Mouse (Mus musculus): ENCODE results near the gene Psat1.

Gene Psat1

DNA sequence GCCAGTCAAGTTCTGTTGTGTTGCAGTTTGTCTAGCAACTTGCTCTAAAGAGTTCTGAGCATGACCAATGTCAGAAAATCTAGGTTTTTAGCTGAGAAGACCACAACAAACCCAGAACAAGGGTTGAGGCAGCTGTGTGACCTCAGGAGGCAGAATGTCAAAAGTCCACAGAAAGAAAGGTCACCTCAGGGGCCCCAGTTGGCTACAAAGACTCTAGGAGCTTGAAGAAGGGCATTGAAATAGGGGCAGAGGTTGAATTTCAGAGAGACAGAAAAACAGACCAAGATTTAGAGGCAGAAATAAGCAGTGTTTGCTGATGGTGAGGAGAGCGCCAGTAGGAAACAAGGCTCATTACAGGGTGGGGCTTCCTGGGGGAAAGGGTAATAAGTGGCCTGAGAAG is 81.0 kb downstream of the Psat1 start:
- DNase-seq (ENCODE audit: low spot score in 2 of 2): no peak

DNA sequence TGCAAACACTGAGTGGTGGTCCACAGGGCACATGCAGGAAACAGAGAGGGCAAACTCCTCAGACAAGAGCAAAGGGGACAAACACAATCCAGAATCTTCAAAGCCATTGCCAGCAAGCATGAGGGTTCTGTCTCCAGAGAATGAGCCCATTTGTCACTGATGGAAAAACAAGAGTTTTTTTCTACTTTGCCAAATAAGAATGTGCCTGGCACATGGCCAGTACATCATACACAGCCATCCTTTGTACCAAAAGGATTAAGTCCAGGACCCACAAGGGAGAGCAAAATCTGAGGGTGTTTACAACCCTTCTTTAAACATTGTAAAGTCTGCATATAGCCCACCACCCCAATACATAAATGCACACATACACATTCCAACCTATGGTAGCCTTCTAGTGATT is 81.7 kb downstream of the Psat1 start:
- DNase-seq (ENCODE audit: low spot score in 2 of 2): no peak

DNA sequence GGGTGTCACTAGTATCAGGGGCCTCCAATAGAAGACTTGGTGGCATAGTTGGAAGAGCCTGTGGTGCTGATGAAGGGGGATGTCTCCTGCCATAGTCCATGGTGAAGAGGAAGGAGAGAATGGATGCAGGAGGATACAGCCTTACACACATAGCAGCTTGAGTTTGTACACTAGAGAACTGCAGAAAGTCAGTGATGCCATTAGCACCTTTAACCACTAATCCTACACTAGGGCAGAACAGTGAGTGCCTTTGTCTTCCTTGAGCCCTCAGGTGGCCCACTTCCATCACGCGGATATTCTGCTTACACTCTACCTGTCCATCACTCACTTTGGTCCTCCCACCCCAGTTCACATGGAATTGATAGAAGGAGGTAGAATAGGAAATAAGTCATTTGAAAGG is 83.0 kb downstream of the Psat1 start:
- DNase-seq (ENCODE audit: low spot score in 2 of 2): no peak

DNA sequence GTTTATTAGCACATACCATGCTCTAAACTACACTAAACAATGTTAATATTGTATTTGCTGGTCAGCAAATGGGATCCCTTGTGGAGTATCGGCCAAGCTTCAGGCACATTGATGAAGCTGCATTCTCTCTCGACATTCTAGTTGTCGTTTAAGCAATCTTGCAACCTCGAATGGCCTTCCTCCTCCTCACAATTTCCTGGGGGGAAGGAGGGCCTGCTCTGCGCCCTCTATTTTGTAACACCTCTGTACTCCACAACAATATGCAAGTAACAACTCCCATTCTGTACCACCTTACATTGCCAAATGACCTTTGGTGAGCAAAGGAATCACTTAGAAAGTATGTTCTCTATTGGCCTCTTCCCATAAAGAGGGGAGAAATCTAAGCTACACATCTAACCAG is 91.8 kb downstream of the Psat1 start:
- no peak for DNase-seq (ENCODE audit: low spot score in 2 of 2)

All from frontal cortex, postnatal 25 days (tissue).